Mouse (Mus musculus): Measurements from ENCODE around the gene Tnrc6c. TPM values are rescaled to one million over a fixed set of nuclear protein-coding genes. Genes with fewer than 3 reads are reported as not detected.

Tnrc6c gene
- polyA plus RNA-seq, 1 experiment from 2014 or later = 31.7 TPM

DNA sequence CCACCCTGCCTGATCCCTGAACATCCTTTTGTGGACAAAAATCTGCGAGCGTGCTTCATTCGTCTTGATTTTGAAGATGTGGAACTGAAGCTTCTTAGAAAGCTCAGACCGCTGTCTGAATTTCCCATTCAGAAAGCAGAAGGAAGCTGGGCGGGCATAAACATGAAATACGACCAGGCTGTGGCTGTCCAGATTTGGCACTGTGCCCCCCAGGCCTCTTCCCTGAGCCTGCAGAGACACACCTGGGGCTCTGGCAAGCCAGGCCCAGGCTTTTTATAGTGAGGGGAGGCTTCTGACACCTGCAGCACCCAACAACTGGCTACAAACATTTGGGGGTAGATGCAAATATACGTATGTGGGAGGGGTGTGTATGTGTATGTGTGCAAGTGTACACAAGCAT, 35.3 kb upstream of the Tnrc6c start:
- WGBS = 73% methylated on average over 7 of the region's 7 CpGs
- 0 out of 2 replicates have a peak overlapping the region, but pooled peaks have one; percentile 16 for H3K9ac ChIP-seq (replicated peaks)

DNA sequence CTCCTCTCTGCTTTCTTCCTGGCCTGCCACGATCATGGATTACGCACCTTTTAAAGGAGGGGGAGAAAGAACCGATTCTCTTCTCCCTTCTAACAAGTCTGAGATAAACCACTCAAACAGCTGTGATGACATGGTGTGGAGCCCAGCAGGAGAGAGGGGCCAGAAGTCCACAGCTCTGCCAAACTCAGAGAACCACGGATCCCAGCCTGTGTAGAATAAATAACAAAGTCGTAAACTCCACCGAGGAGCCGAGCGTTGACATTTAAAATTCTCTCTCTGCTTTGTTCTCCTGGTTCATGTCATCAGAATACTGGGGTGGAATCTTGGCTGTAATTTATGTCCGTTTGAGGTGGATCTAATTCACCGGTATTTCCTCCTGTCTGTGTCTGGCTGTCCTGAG, 34.5 kb upstream of the Tnrc6c start:
- H3K9me3 ChIP-seq = no peaks in the 10 kb centered on the region
- ATAC-seq = no peak
- H3K4me1 ChIP-seq (replicated peaks) = peaks cover 35% of the 10 kb centered on the region
- H3K4me3 ChIP-seq (replicated peaks) = no peak overlapping the region
- H3K4me2 ChIP-seq (replicated peaks) = no peak overlapping the region
- 64% methylated on average over 10 of the region's 10 CpGs for WGBS
- H3K36me3 ChIP-seq = no peaks in the 10 kb centered on the region
- no peak overlapping the region for H3K9ac ChIP-seq (replicated peaks)
- peak overlapping the region; percentile 64 for H3K27ac ChIP-seq
- peaks cover 15% of the 10 kb centered on the region for H3K27me3 ChIP-seq

More for the DNA sequence above, 35.3 kb upstream of the Tnrc6c start:
- Histone ChIP-seq H3K4me2 (replicated peaks) (no peak overlapping the region), H3K27me3 (peaks cover 15% of the 10 kb centered on the region), H3K27ac (peak overlapping the region; percentile 78), H3K4me1 (replicated peaks) (peaks cover 35% of the 10 kb centered on the region), H3K4me3 (replicated peaks) (no peak overlapping the region), H3K36me3 (no peaks in the 10 kb centered on the region), H3K9me3 (no peaks in the 10 kb centered on the region)
- no peak for ATAC-seq

DNA sequence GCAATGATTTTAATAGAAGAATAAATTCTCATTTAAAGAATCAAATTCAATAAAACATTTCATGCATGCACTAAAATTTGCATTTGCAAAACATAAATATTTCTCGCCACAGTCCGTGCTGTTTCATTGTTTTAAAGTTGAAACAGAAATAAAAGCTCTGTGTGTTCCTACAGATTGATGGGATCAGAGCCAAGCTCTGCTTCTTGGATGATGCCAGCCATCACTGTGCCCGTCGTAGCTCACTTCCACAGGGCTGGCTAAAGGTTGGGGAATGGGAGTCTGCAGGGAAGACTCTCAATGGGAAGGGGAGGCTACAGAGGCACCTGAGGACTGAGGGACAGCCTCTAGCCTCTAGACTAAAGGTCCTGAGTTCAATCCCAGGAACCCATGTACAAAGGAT, 28.9 kb upstream of the Tnrc6c start:
- H3K27ac ChIP-seq = no peak overlapping the region
- WGBS = 79% methylated on average over 4 of the region's 4 CpGs
- no peak for ATAC-seq

DNA sequence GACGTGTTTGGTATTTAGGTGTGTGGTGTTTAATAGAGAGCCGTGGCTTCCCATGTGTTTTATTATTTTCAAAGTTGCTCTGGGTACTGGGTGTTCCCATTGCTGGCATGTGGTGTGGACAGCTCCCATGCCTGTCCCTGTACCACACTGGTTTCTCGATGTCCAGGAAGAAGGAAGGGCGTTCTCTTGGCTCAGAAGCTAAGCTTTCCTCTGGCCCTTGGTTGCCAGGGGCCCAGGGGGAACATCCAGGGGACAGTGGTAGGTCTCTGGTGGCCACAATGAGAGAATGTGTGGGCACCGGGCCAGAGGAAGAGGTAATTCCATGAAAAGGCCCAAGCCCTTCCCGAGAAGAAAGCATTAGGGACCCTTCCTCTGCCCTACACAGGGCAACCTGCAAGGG, 27.5 kb upstream of the Tnrc6c start:
- H3K9me3 ChIP-seq = no peaks in the 10 kb centered on the region
- H3K27me3 ChIP-seq = no peaks in the 10 kb centered on the region
- peak overlapping the region; percentile 91 for H3K27ac ChIP-seq
- H3K9ac ChIP-seq (replicated peaks) = 0 out of 2 replicates have a peak overlapping the region, but pooled peaks have one; percentile 33
- no peaks in the 10 kb centered on the region for H3K36me3 ChIP-seq
- peaks cover 34% of the 10 kb centered on the region for H3K4me1 ChIP-seq (replicated peaks)
- no peak for ATAC-seq
- 58% methylated on average over 6 of the region's 6 CpGs for WGBS
- H3K4me3 ChIP-seq (replicated peaks) = no peak overlapping the region
- H3K4me2 ChIP-seq (replicated peaks) = no peak overlapping the region; the same call in 1 of the 2 replicates

More for the DNA sequence above, 28.9 kb upstream of the Tnrc6c start:
- H3K9ac ChIP-seq (replicated peaks) = no peak overlapping the region
- no peak overlapping the region for H3K4me3 ChIP-seq (replicated peaks)
- H3K27me3 ChIP-seq = no peaks in the 10 kb centered on the region
- no peaks in the 10 kb centered on the region for H3K9me3 ChIP-seq
- peaks cover 37% of the 10 kb centered on the region for H3K4me1 ChIP-seq (replicated peaks)
- H3K36me3 ChIP-seq = no peaks in the 10 kb centered on the region
- H3K4me2 ChIP-seq (replicated peaks) = no peak overlapping the region

DNA sequence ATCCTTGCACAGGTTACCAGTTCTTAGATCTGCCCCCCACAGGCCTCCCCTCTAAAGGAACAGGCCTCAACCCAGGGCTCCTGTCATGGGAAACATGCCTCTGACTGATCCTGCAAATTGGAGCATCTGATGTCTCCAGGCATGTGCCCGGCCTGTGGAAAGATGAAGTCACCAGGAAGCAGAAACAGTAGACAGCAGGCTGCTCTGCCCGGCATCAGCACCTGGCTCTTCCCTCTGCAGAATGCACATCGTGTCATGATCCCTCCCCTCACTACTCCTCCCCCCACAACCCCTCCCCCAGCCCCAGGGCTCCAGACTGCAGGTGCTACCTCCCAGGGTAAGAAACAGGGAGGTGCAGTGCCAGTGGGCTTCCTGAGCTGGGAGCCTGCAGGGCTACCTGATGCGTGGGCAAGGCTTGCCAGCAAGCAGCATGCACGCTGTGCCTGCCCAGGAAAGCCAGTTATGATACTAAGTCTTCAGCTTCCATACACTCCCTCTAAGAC, 27.0 kb upstream of the Tnrc6c start:
- Histone ChIP-seq H3K27ac (peak overlapping the region; percentile 91), H3K4me1 (replicated peaks) (peaks cover 34% of the 10 kb centered on the region), H3K36me3 (no peaks in the 10 kb centered on the region), H3K27me3 (no peaks in the 10 kb centered on the region), H3K9me3 (no peaks in the 10 kb centered on the region), H3K9ac (replicated peaks) (0 out of 2 replicates have a peak overlapping the region, but pooled peaks have one; percentile 33), H3K4me3 (replicated peaks) (no peak overlapping the region), H3K4me2 (replicated peaks) (no peak overlapping the region; the same call in 1 of the 2 replicates)
- 18% methylated on average over 5 of the region's 5 CpGs for WGBS
- peak; percentile 49 for ATAC-seq

DNA sequence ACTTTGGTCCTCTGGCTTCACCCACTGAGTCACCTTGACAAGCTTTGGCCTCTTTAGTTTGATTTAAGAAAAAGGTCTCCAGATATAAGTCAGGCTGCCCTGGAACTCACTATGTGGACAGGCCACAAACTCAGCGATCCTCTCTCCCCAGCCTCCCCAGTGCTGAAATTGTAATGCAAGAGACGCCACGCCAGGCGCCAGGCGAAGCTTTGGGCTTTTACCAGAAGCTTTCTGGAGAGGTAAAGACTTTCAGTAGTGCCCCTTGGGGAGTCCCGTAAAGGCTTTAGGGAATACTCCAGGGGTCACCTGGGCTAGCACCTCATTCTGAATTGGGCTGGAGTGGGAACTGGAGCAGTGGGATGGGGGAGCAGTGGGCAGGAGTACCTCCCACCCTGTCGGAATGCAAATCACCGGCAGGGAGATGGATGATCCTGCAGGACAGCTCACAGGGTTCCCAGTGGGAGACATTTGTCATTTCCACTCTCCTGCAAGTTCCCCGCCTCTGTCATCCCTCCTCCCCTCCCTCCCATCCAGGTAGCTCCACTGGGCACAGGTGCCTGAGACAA, 26.3 kb upstream of the Tnrc6c start:
- peak overlapping the region; percentile 39 for H3K9ac ChIP-seq (replicated peaks)
- peak overlapping the region; percentile 91 for H3K27ac ChIP-seq
- H3K4me3 ChIP-seq (replicated peaks) = peak overlapping the region; percentile 13
- no peaks in the 10 kb centered on the region for H3K9me3 ChIP-seq
- peak; percentile 58 for ATAC-seq
- no peaks in the 10 kb centered on the region for H3K36me3 ChIP-seq
- no peaks in the 10 kb centered on the region for H3K27me3 ChIP-seq
- H3K4me1 ChIP-seq (replicated peaks) = peaks cover 34% of the 10 kb centered on the region
- peak overlapping the region; percentile 38 for H3K4me2 ChIP-seq (replicated peaks)
- 17% methylated on average over 9 of the region's 9 CpGs for WGBS

DNA sequence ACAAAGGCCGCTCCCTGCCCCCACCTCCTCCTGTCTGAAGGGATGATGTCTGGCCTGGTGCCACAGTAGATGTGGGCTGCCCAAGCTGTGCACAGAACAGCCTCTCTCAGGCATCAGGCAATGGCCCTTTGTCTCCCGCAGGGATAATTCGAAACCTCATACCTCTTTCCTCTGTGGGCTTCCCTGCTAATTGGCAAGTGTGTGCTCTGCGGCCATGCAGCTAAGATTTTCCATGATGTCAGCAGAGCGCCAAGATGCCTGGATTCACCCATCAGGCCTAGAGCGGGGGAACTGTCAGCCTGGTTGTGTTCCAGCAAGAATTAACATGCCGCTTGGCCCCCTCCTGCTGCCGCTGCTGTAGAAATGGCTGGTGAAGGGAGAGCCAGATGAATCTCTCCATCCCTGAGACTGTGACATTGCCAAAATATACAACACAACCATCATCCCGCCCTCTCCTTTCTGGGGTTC, 25.7 kb upstream of the Tnrc6c start:
- peak overlapping the region; percentile 91 for H3K27ac ChIP-seq
- no peaks in the 10 kb centered on the region for H3K27me3 ChIP-seq
- H3K4me2 ChIP-seq (replicated peaks) = peak overlapping the region; percentile 38
- no peaks in the 10 kb centered on the region for H3K36me3 ChIP-seq
- H3K9ac ChIP-seq (replicated peaks) = peak overlapping the region; percentile 39
- peak; percentile 84 for ATAC-seq
- 11% methylated on average over 9 of the region's 9 CpGs for WGBS
- no peaks in the 10 kb centered on the region for H3K9me3 ChIP-seq
- peaks cover 37% of the 10 kb centered on the region for H3K4me1 ChIP-seq (replicated peaks)
- H3K4me3 ChIP-seq (replicated peaks) = peak overlapping the region; percentile 13

DNA sequence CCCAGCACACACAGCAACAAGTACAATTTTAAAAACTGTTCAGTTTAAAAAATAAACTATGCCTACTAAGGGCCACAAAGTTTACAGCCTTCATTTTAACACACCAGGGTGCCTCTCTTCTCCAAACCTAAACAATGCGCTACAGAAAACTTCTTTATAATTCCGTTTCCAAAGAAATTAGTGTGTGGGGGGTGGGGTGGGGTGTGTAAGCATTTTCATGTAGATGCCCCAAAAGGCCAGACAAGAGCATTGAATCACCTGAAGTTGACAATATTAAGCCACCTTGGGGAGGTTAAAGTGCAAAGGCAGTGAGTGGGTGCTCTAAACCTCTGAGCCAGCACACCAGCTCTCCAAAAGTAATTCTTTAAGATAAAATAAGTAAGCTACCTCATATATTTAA, 24.2 kb upstream of the Tnrc6c start:
- Histone ChIP-seq H3K27me3 (no peaks in the 10 kb centered on the region), H3K4me3 (replicated peaks) (no peak overlapping the region), H3K36me3 (no peaks in the 10 kb centered on the region), H3K9ac (replicated peaks) (no peak overlapping the region), H3K4me2 (replicated peaks) (no peak overlapping the region), H3K4me1 (replicated peaks) (peaks cover 38% of the 10 kb centered on the region), H3K9me3 (no peaks in the 10 kb centered on the region), H3K27ac (no peak overlapping the region)
- ATAC-seq = no peak
- 81% methylated on average over 2 of the region's 2 CpGs for WGBS

DNA sequence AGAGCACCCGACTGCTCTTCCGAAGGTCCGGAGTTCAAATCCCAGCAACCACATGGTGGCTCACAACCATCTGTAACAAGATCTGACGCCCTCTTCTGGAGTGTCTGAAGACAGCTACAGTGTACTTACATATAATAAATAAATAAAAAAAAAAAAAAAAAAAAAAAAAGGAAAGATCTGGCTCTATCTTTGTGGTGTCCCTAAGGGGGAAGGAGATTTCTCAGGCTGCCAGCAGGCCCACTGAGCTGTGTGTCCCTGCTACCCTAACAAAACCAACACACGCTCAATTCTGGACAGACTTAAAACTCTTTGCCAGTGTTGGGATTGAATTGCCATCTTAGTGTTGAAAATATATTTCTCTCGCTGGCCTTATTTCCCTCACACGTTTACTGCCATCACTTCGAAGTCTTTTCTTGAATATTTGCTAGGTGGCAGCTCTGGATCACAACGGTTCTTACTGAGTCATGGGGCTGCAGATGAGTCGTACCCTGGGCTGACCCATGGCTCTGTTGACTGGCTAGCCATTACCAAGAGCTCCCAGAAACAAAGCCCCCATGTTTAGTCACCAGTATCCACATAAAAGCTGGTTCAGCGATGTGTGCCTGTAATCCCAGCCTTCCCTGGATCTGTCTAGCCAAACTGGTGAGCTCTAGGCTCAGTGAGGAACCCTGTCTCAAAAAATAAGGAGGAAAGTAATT, 23.1 kb upstream of the Tnrc6c start:
- no peak overlapping the region for H3K4me2 ChIP-seq (replicated peaks)
- peaks cover 42% of the 10 kb centered on the region for H3K4me1 ChIP-seq (replicated peaks)
- no peak overlapping the region for H3K27ac ChIP-seq
- no peak for ATAC-seq
- H3K9ac ChIP-seq (replicated peaks) = no peak overlapping the region
- no peaks in the 10 kb centered on the region for H3K36me3 ChIP-seq
- H3K27me3 ChIP-seq = no peaks in the 10 kb centered on the region
- no peaks in the 10 kb centered on the region for H3K9me3 ChIP-seq
- 91% methylated on average over 10 of the region's 11 CpGs for WGBS
- H3K4me3 ChIP-seq (replicated peaks) = no peak overlapping the region

DNA sequence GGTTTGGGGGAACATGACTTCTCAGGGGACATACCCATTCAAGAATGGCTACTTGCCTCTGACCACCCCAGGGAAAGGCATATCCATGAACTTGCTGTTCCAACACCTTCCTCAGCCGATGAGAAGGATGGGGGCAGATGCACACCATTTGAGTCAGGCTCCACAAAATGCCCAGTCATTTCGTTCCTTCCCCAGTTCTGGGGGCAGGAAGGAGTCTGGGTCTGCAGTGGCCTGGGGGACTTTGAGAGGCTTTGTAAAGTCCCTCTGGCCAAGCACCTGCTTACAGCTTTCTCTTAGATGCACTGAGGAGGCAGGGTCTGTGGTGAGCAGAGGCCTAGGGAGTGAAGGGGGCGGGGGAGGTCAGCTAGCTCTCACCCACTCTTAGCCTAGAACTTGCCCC, 20.8 kb upstream of the Tnrc6c start:
- WGBS = 83% methylated on average over 3 of the region's 3 CpGs
- Histone ChIP-seq H3K9me3 (no peaks in the 10 kb centered on the region), H3K27ac (no peak overlapping the region), H3K36me3 (no peaks in the 10 kb centered on the region), H3K4me2 (replicated peaks) (no peak overlapping the region), H3K27me3 (no peaks in the 10 kb centered on the region), H3K4me3 (replicated peaks) (no peak overlapping the region), H3K9ac (replicated peaks) (no peak overlapping the region), H3K4me1 (replicated peaks) (peaks cover 33% of the 10 kb centered on the region)
- no peak for ATAC-seq

DNA sequence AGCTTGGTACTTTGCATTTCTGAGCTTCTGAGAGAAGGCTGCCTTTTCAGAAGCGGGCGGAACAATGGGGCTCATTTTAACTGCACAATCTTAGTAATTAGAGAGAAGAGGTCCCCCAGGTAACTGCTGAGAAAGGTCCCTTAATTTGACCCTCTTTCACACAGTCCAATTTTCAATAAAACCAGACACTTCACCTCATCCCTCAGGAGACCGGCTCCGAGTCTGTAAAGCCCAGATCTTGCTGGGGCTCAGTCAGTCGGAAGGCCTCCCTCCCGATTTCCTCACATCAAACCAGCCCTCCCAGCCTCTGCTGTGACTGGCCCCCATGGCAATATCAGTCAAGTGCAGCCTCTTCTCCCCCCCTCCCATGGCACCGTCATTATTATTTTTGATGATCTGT, 15.7 kb upstream of the Tnrc6c start:
- Histone ChIP-seq H3K27ac (peak overlapping the region; percentile 74), H3K4me2 (replicated peaks) (0 out of 2 replicates have a peak overlapping the region, but pooled peaks have one; percentile 2), H3K27me3 (no peaks in the 10 kb centered on the region), H3K4me3 (replicated peaks) (no peak overlapping the region), H3K9me3 (no peaks in the 10 kb centered on the region), H3K36me3 (no peaks in the 10 kb centered on the region), H3K9ac (replicated peaks) (no peak overlapping the region; the same call in 1 of the 2 replicates), H3K4me1 (replicated peaks) (peaks cover 28% of the 10 kb centered on the region)
- WGBS = 16% methylated on average over 7 of the region's 7 CpGs
- peak; percentile 67 for ATAC-seq

DNA sequence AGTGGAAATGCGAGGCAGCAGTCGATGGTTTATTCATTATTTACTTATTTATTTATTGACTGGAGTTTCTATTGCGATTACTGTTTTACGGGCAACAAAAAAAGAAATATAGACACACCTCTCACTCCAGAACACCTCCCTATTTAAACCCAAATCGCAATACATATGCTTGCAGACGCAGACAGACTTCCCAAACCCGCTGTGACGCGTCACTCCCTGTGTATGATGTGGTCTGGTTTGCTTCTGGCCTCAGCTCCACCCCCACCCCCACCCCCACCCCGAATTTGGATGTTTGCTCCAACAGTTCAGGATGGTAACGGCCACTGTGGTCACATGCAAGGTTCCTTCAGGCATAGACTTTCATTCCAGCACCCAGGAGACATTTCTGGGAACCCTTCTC, 15.3 kb upstream of the Tnrc6c start:
- Histone ChIP-seq H3K9me3 (no peaks in the 10 kb centered on the region), H3K36me3 (no peaks in the 10 kb centered on the region), H3K4me3 (replicated peaks) (no peak overlapping the region), H3K27ac (peak overlapping the region; percentile 74), H3K4me1 (replicated peaks) (peaks cover 27% of the 10 kb centered on the region), H3K4me2 (replicated peaks) (no peak overlapping the region), H3K27me3 (no peaks in the 10 kb centered on the region), H3K9ac (replicated peaks) (no peak overlapping the region)
- ATAC-seq = no peak
- WGBS = 61% methylated on average over 11 of the region's 11 CpGs

Measured in midbrain, embryonic 13.5 days (tissue).